Mouse (Mus musculus) gastrocnemius, adult 18-20 months (tissue): ENCODE measurements around the gene Hsd17b6. TPM values are rescaled to one million over a fixed set of nuclear protein-coding genes. Genes with fewer than 3 reads are reported as not detected.

Experiments used
- DNase-seq: peaks from one replicate; pipeline ENCODE4 v3.0.0; 2021; ENCODE audit warnings: low spot score
- total RNA-seq, 2 experiments: library from RNA; stranded (reverse); gene quantifications; 2 replicates each; pipeline ENCODE4 v1.2.3; 2021

Hsd17b6 gene
- total RNA-seq, 2 experiments from 2014 or later: not detected

- peak; percentile 33 for DNase-seq
These were observed 61.9 kb downstream of the Hsd17b6 start for GRCm38 (mm10) chr10:127945432-127946064.

Other genes starting within 250 kb of the Hsd17b6 start
- not detected for gene Rdh1, start 247.9 kb downstream of the Hsd17b6 start, total RNA-seq
- gene Rdh16f1, start 247.8 kb downstream of the Hsd17b6 start, total RNA-seq: under 1 TPM; 0.30 to 0.31 TPM
- gene Rdh9, start 231.2 kb downstream of the Hsd17b6 start, total RNA-seq: not detected
- under 1 TPM in 1 of 2 experiments, not detected in 1; 0.11 TPM for gene Rdh16, start 206.5 kb downstream of the Hsd17b6 start, total RNA-seq
- gene Rdh19, start 157.7 kb downstream of the Hsd17b6 start, total RNA-seq: not detected
- gene Rdh16f2, start 141.1 kb downstream of the Hsd17b6 start, total RNA-seq: not detected
- under 1 TPM in 1 of 2 experiments, not detected in 1; 0.38 TPM for gene Rdh7, start 118.8 kb downstream of the Hsd17b6 start, total RNA-seq
- not detected for gene Sdr9c7, start 109.1 kb downstream of the Hsd17b6 start, total RNA-seq
- gene Prim1, start 7.6 kb upstream of the Hsd17b6 start, total RNA-seq: 1 to 10 TPM in 1 of 2 experiments, under 1 TPM in 1; 0.64 to 1.0 TPM
- 100 to 1,000 TPM; 382 to 392 TPM for gene Naca, start 28.0 kb upstream of the Hsd17b6 start, total RNA-seq
- 10 to 100 TPM; 72.1 to 87.9 TPM for gene Ptges3, start 51.3 kb upstream of the Hsd17b6 start, total RNA-seq
- 1,000 to 10,000 TPM; 3,383 to 3,450 TPM for gene Atp5b, start 75.7 kb upstream of the Hsd17b6 start, total RNA-seq
- gene Baz2a, start 84.0 kb upstream of the Hsd17b6 start, total RNA-seq: 10 to 100 TPM; 12.4 to 13.9 TPM
- 10 to 100 TPM; 61.7 to 69.1 TPM for gene Rbms2, start 172.7 kb upstream of the Hsd17b6 start, total RNA-seq
- under 1 TPM; 0.43 TPM for gene Gls2, start 186.8 kb upstream of the Hsd17b6 start, total RNA-seq
- 10 to 100 TPM; 33.0 to 34.6 TPM for gene Spryd4, start 204.2 kb upstream of the Hsd17b6 start, total RNA-seq
- not detected for gene Mip, start 218.2 kb upstream of the Hsd17b6 start, total RNA-seq
- gene Timeless, start 224.5 kb upstream of the Hsd17b6 start, total RNA-seq: 1 to 10 TPM; 2.1 to 3.2 TPM
- under 1 TPM in 1 of 2 experiments, not detected in 1; 0.21 TPM for gene Apon, start 246.5 kb upstream of the Hsd17b6 start, total RNA-seq